ENCODE assay signal across 10 mouse cellular contexts in genomic region chr7:98119961-98120232, GRCm38 (mm10). TPM values are rescaled to one million over a fixed set of nuclear protein-coding genes. Genes with fewer than 3 reads are reported as not detected.
DNase-seq lines count a peak whose midpoint lies in the region; ATAC-seq and TF ChIP-seq lines count a peak whose summit lies in the region.
"Had no signal": no experiment of that assay in that cellular context is flagged by ENCODE, and none has a peak within 500 bp of the region (broad histone marks: within the 10 kb centered on the region; RNA-seq: fewer than 3 reads in every experiment).

No protein-coding gene starts in this region.

- TF ChIP-seq CTCF in forebrain, postnatal 0 days (IDR thresholded peaks at IDR 0.05; ENCODE audit: low read depth), result no peak
- TF ChIP-seq CTCF in small intestine, adult 2 months (IDR thresholded peaks at IDR 0.05; ENCODE audit: extremely low read depth, insufficient read length, insufficient replicate concordance, low read depth, low read length), result no peak

- peaks cover 26% of the 10 kb centered on the region for H3K36me3 ChIP-seq in liver, embryonic 12.5 days
- H3K36me3 ChIP-seq in forebrain, postnatal 0 days (ENCODE audit: insufficient read depth), result 0 out of 2 replicates have a peak, but pooled peaks cover 2% of the 10 kb centered on the region
- H3K36me3 ChIP-seq in limb, embryonic 13.5 days, result no peaks in the 10 kb centered on the region
- peaks cover 1% of the 10 kb centered on the region for H3K36me3 ChIP-seq in small intestine, adult 2 months (ENCODE audit: control insufficient read depth, insufficient read depth, low read length)
- H3K36me3 ChIP-seq: embryonic facial prominence, embryonic 12.5 days had no signal

- H3K4me1 ChIP-seq in liver, embryonic 12.5 days, result peaks cover 35% of the 10 kb centered on the region
- H3K4me1 ChIP-seq in forebrain, postnatal 0 days (ENCODE audit: insufficient read depth), result no peaks in the 10 kb centered on the region
- H3K4me1 ChIP-seq in limb, embryonic 13.5 days, result peaks cover 15% of the 10 kb centered on the region
- H3K4me1 ChIP-seq in small intestine, adult 2 months (ENCODE audit: control insufficient read depth, insufficient read depth, insufficient read length, low read length), result peaks cover 51% of the 10 kb centered on the region

- WGBS in liver, embryonic 12.5 days (ENCODE audit: insufficient replicate concordance), result 73% methylated on average over 2 of the region's 2 CpGs
- 53% methylated on average over 2 of the region's 2 CpGs for WGBS in forebrain, postnatal 0 days
- WGBS in limb, embryonic 13.5 days, result 77% methylated on average over 2 of the region's 2 CpGs
- 73% methylated on average over 2 of the region's 2 CpGs for WGBS in small intestine, adult 2 months

- no peaks in the 10 kb centered on the region for H3K27me3 ChIP-seq in liver, embryonic 12.5 days (replicated peaks)
- H3K27me3 ChIP-seq in forebrain, postnatal 0 days (ENCODE audit: insufficient read depth, low read length), result no peaks in the 10 kb centered on the region
- peaks cover 5% of the 10 kb centered on the region for H3K27me3 ChIP-seq in limb, embryonic 13.5 days
- H3K27me3 ChIP-seq in small intestine, adult 2 months (ENCODE audit: control insufficient read depth, insufficient read depth, low read length), result no peaks in the 10 kb centered on the region

- 0 out of 2 replicates have a peak overlapping the region, but pooled peaks have one; percentile 23 for H3K27ac ChIP-seq in liver, embryonic 12.5 days
- no peak overlapping the region for H3K27ac ChIP-seq in forebrain, postnatal 0 days (ENCODE audit: low read depth, low read length)
- H3K27ac ChIP-seq in limb, embryonic 13.5 days, result no peak overlapping the region
- H3K27ac ChIP-seq in small intestine, adult 2 months (ENCODE audit: insufficient read depth, low read depth, low read length), result peak overlapping the region; percentile 98
- H3K27ac ChIP-seq: embryonic facial prominence, embryonic 12.5 days had no signal

- no peak overlapping the region for H3K4me3 ChIP-seq in liver, embryonic 12.5 days
- H3K4me3 ChIP-seq in forebrain, postnatal 0 days (ENCODE audit: low read depth, low read length), result no peak overlapping the region
- H3K4me3 ChIP-seq in limb, embryonic 13.5 days, result no peak overlapping the region
- H3K4me3 ChIP-seq in small intestine, adult 2 months (ENCODE audit: low read depth, low read length), result no peak overlapping the region

- H3K9me3 ChIP-seq in liver, embryonic 12.5 days (replicated peaks), result no peaks in the 10 kb centered on the region
- H3K9me3 ChIP-seq in forebrain, postnatal 0 days (ENCODE audit: low read length), result no peaks in the 10 kb centered on the region
- H3K9me3 ChIP-seq in limb, embryonic 13.5 days, result no peaks in the 10 kb centered on the region
- H3K9me3 ChIP-seq: embryonic facial prominence, embryonic 12.5 days had no signal

- H3K4me2 ChIP-seq in liver, embryonic 12.5 days, result no peak overlapping the region
- 0 out of 2 replicates have a peak overlapping the region, but pooled peaks have one; percentile 44 for H3K4me2 ChIP-seq in forebrain, postnatal 0 days (ENCODE audit: low read depth)
- H3K4me2 ChIP-seq in limb, embryonic 13.5 days (replicated peaks), result peak overlapping the region; percentile 64; the same call in 1 of the 2 replicates

- H3K9ac ChIP-seq in liver, embryonic 12.5 days, result 0 out of 2 replicates have a peak overlapping the region, but pooled peaks have one; percentile 2
- no peak overlapping the region for H3K9ac ChIP-seq in forebrain, postnatal 0 days
- H3K9ac ChIP-seq in limb, embryonic 13.5 days, result no peak overlapping the region
- H3K9ac ChIP-seq: embryonic facial prominence, embryonic 12.5 days had no signal

- DNase-seq in liver, result no peak
- DNase-seq in forebrain, postnatal 0 days, result no peak
- DNase-seq in frontal cortex, postnatal 14 days (ENCODE audit: low spot score in 2 of 2), result no peak
- DNase-seq in thymus, adult 18-20 months, result no peak

- ATAC-seq in liver, embryonic 12.5 days, result no peak
- ATAC-seq in forebrain, postnatal 0 days, result peak; percentile 3; the same call in 1 of the 2 replicates
- peak; percentile 52 for ATAC-seq in limb, embryonic 13.5 days (ENCODE audit: low FRiP score, low read depth)
- ATAC-seq in megakaryocyte-erythroid progenitor cell, adult 5-6 weeks (replicated peaks; ENCODE audit: low FRiP score, low TSS enrichment, poor library complexity, severe bottlenecking), result no peak

- no peak for TF ChIP-seq POLR2A in small intestine, adult 2 months (IDR thresholded peaks at IDR 0.05; ENCODE audit: low read depth, low read length)

RNA-seq across cellular contexts. Expression of gene Myo7a, which starts 0.6 kb away (rescaled TPM):
- polyA plus RNA-seq in liver, embryonic 12.5 days (2016; fragmentation: Nextera tagmentation; extraction: Ambion mirVana), result 14.4 TPM in 2 replicates
- 37.4 and 47.3 TPM in 2 replicates for total RNA-seq in forebrain, postnatal 0 days (2014; rRNA removed)
- 5.7 and 11.1 TPM in 2 replicates for polyA plus RNA-seq in forebrain, postnatal 0 days (2015; fragmentation: Nextera tagmentation; extraction: Ambion mirVana)
- polyA plus RNA-seq in limb, embryonic 13.5 days (2015; fragmentation: Nextera tagmentation; extraction: Ambion mirVana), result 11.0 and 12.2 TPM in 2 replicates
- 26.9 and 51.7 TPM in 2 replicates for polyA plus RNA-seq in small intestine, adult 2 months (2012; rRNA removed)
- 2.3 and 6.1 TPM in 2 replicates for total RNA-seq in megakaryocyte-erythroid progenitor cell, adult 5-6 weeks (2014; fragmentation: Nextera tagmentation)
- 1.9 and 10.8 TPM in 2 replicates for total RNA-seq in megakaryocyte-erythroid progenitor cell, adult 5-6 weeks (2017)

RNA-seq across cellular contexts. Expression of gene Omp, which starts 25.4 kb away (rescaled TPM):
- 0.89 TPM in 2 replicates for polyA plus RNA-seq in liver, embryonic 12.5 days (2016; fragmentation: Nextera tagmentation; extraction: Ambion mirVana)
- 0.29 and 0.54 TPM in 2 replicates for total RNA-seq in forebrain, postnatal 0 days (2014; rRNA removed)
- 0.31 and 0.38 TPM in 2 replicates for polyA plus RNA-seq in forebrain, postnatal 0 days (2015; fragmentation: Nextera tagmentation; extraction: Ambion mirVana)
- 0.25 and 0.37 TPM in 2 replicates for polyA plus RNA-seq in limb, embryonic 13.5 days (2015; fragmentation: Nextera tagmentation; extraction: Ambion mirVana)
- 0.65 and 1.4 TPM in 2 replicates for polyA plus RNA-seq in small intestine, adult 2 months (2012; rRNA removed)
- 0.63 and 0.82 TPM in 2 replicates for total RNA-seq in megakaryocyte-erythroid progenitor cell, adult 5-6 weeks (2014; fragmentation: Nextera tagmentation)
- not detected in 2 replicates for total RNA-seq in megakaryocyte-erythroid progenitor cell, adult 5-6 weeks (2017)
- total RNA-seq: heart, adult 18-20 months had no signal

RNA-seq across cellular contexts. Expression of gene Capn5, which starts 58.2 kb away (rescaled TPM):
- 20.0 and 23.5 TPM in 2 replicates for polyA plus RNA-seq in liver, embryonic 12.5 days (2016; fragmentation: Nextera tagmentation; extraction: Ambion mirVana)
- total RNA-seq in forebrain, postnatal 0 days (2014; rRNA removed), result 35.8 and 39.2 TPM in 2 replicates
- 21.3 and 22.6 TPM in 2 replicates for polyA plus RNA-seq in forebrain, postnatal 0 days (2015; fragmentation: Nextera tagmentation; extraction: Ambion mirVana)
- 5.5 and 5.6 TPM in 2 replicates for polyA plus RNA-seq in limb, embryonic 13.5 days (2015; fragmentation: Nextera tagmentation; extraction: Ambion mirVana)
- polyA plus RNA-seq in small intestine, adult 2 months (2012; rRNA removed), result 15.6 and 17.2 TPM in 2 replicates
- total RNA-seq in megakaryocyte-erythroid progenitor cell, adult 5-6 weeks (2014; fragmentation: Nextera tagmentation), result 7.5 and 8.3 TPM in 2 replicates
- 5.6 and 5.9 TPM in 2 replicates for total RNA-seq in megakaryocyte-erythroid progenitor cell, adult 5-6 weeks (2017)

Comparison
In these comparisons a context has a peak if more than half of its experiments do, and no peak if none do; other contexts are left out.
1. ATAC-seq: peak in forebrain, postnatal 0 days (single experiment) and limb, embryonic 13.5 days (single experiment); none in liver, embryonic 12.5 days (single experiment) and megakaryocyte-erythroid progenitor cell, adult 5-6 weeks (single experiment).
2. H3K27ac ChIP-seq: peak in liver, embryonic 12.5 days (single experiment) and small intestine, adult 2 months (single experiment); none in forebrain, postnatal 0 days (single experiment) and limb, embryonic 13.5 days (single experiment).